Mouse (Mus musculus) MEL (cell line): ENCODE results near the gene Retreg1. TPM values are rescaled to one million over a fixed set of nuclear protein-coding genes. Genes with fewer than 3 reads are reported as not detected.

Experiments used
- DNase-seq: peaks from one replicate; pipeline ENCODE4 v3.0.0; 2011; ENCODE audit warnings: low read depth, low spot score
- H3K27ac ChIP-seq: 2 replicates; pipeline ENCODE4 v1.5.1; 2012; ENCODE audit warnings: low read depth, mild to moderate bottlenecking, control low read depth, low read length, moderate library complexity; ENCODE audit not compliant: control insufficient read depth
- H3K27me3 ChIP-seq, 2 experiments: fragments of 150-350 bp in 1 of 2; sonication (generic) in 1 of 2; 2 replicates each; pipeline ENCODE4 v1.6.1; 2012; ENCODE audit warnings: low read length in 2 of 2, mild to moderate bottlenecking in 2 of 2, improper control_type of control experiment in 1 of 2, moderate library complexity in 1 of 2; ENCODE audit not compliant: insufficient read depth in 2 of 2, control insufficient read depth in 1 of 2
- H3K36me3 ChIP-seq, 2 experiments: 2 replicates each; pipeline ENCODE4 v1.6.1; 2012 to 2014; ENCODE audit warnings: low read length in 2 of 2, improper control_type of control experiment in 1 of 2, inconsistent platforms in 1 of 2, mild to moderate bottlenecking in 1 of 2; ENCODE audit not compliant: insufficient read depth in 2 of 2, control insufficient read depth in 1 of 2
- H3K4me1 ChIP-seq, 2 experiments: fragments of 150-350 bp in 1 of 2; sonication (generic) in 1 of 2; 2 replicates each; pipeline ENCODE4 v1.6.1; 2012; ENCODE audit warnings: low read length in 2 of 2, improper control_type of control experiment in 1 of 2, mild to moderate bottlenecking in 1 of 2; ENCODE audit not compliant: insufficient read depth in 2 of 2, control insufficient read depth in 1 of 2
- H3K4me3 ChIP-seq, 2 experiments: fragments of 150-350 bp in 1 of 2; sonication (generic) in 1 of 2; 2 replicates each; pipeline ENCODE4 v1.5.1; 2012; ENCODE audit warnings: low read depth in 2 of 2, low read length in 2 of 2, mild to moderate bottlenecking in 2 of 2, moderate library complexity in 2 of 2, control low read depth in 1 of 2, improper control_type of control experiment in 1 of 2; ENCODE audit not compliant: control insufficient read depth in 1 of 2, insufficient read depth in 1 of 2
- H3K79me2 ChIP-seq: 2 replicates; pipeline ENCODE4 v1.6.1; 2012; ENCODE audit warnings: mild to moderate bottlenecking, low read length, moderate library complexity; ENCODE audit not compliant: control insufficient read depth, poor library complexity, insufficient read depth
- H3K9ac ChIP-seq: 2 replicates; pipeline ENCODE4 v1.6.1; 2012; ENCODE audit warnings: low read depth, mild to moderate bottlenecking, control low read depth, low read length, moderate library complexity; ENCODE audit not compliant: control insufficient read depth, poor library complexity, severe bottlenecking
- H3K9me3 ChIP-seq: fragments of 150-350 bp; sonication (generic); replicated peaks from 2 replicates; pipeline ENCODE4 v1.6.1; 2012; ENCODE audit warnings: mild to moderate bottlenecking, low read length, improper control_type of control experiment, moderate library complexity; ENCODE audit not compliant: insufficient read depth
- BHLHE40 ChIP-seq: IDR thresholded peaks from 2 replicates; pipeline ENCODE4 v1.6.1; 2012; ENCODE audit warnings: low read depth, mild to moderate bottlenecking, inconsistent platforms, low read length, improper control_type of control experiment, borderline replicate concordance
- CHD1 ChIP-seq: IDR thresholded peaks from 2 replicates; pipeline ENCODE4 v1.6.1; 2012; ENCODE audit warnings: low read depth, mild to moderate bottlenecking, inconsistent platforms, low read length, improper control_type of control experiment
- E2F4 ChIP-seq: IDR thresholded peaks from 2 replicates; pipeline ENCODE4 v1.6.1; 2011; ENCODE audit warnings: low read depth, low read length, improper control_type of control experiment, borderline replicate concordance
- KAT2A ChIP-seq: conservative IDR thresholded peaks from 2 replicates; pipeline ENCODE4 v1.6.1; 2012; ENCODE audit warnings: low read depth, low read length, improper control_type of control experiment, inconsistent platforms
- MAZ ChIP-seq: IDR thresholded peaks from 2 replicates; pipeline ENCODE4 v1.6.1; 2012; ENCODE audit warnings: low read depth, mild to moderate bottlenecking, inconsistent platforms, low read length, improper control_type of control experiment
- MEF2A ChIP-seq: IDR thresholded peaks from 2 replicates; pipeline ENCODE4 v1.6.1; 2014; ENCODE audit warnings: low read depth, mild to moderate bottlenecking, inconsistent platforms, low read length, improper control_type of control experiment; ENCODE audit not compliant: poor library complexity, insufficient replicate concordance, severe bottlenecking; ENCODE audit errors: extremely low read depth
- MXI1 ChIP-seq: IDR thresholded peaks from 2 replicates; pipeline ENCODE4 v1.6.1; 2011; ENCODE audit warnings: mild to moderate bottlenecking, low read depth, low read length, improper control_type of control experiment
- MYC ChIP-seq: IDR thresholded peaks from 2 replicates; pipeline ENCODE4 v1.6.1; 2011; ENCODE audit warnings: low read depth, mild to moderate bottlenecking, low read length, improper control_type of control experiment, moderate library complexity
- NELFE ChIP-seq: IDR thresholded peaks from 2 replicates; pipeline ENCODE4 v1.6.1; 2011; ENCODE audit warnings: low read depth, low read length, improper control_type of control experiment
- NRF1 ChIP-seq: IDR thresholded peaks from 2 replicates; pipeline ENCODE4 v1.6.1; 2014; ENCODE audit warnings: low read depth, mild to moderate bottlenecking, inconsistent platforms, low read length, improper control_type of control experiment, moderate library complexity; ENCODE audit not compliant: poor library complexity, insufficient read depth, severe bottlenecking
- POLR2AphosphoS2 ChIP-seq: IDR thresholded peaks from 2 replicates; pipeline ENCODE4 v1.6.1; 2011; ENCODE audit warnings: low read length, improper control_type of control experiment
- POLR2AphosphoS5 ChIP-seq: IDR thresholded peaks from 2 replicates; pipeline ENCODE4 v1.6.1; 2012; ENCODE audit warnings: low read depth, borderline replicate concordance, mild to moderate bottlenecking, inconsistent platforms, low read length, moderate library complexity, mixed read lengths
- RAD21 ChIP-seq: IDR thresholded peaks from 2 replicates; pipeline ENCODE4 v1.6.1; 2011; ENCODE audit warnings: mild to moderate bottlenecking, low read depth, low read length, improper control_type of control experiment
- RCOR1 ChIP-seq: IDR thresholded peaks from 2 replicates; pipeline ENCODE4 v1.6.1; 2012; ENCODE audit warnings: low read depth, mild to moderate bottlenecking, inconsistent platforms, low read length, improper control_type of control experiment
- SMC3 ChIP-seq: IDR thresholded peaks from 2 replicates; pipeline ENCODE4 v1.6.1; 2011; ENCODE audit warnings: low read depth, low read length, improper control_type of control experiment
- TBP ChIP-seq: IDR thresholded peaks from 2 replicates; pipeline ENCODE4 v1.8.0; 2011; ENCODE audit warnings: low read depth, low read length, improper control_type of control experiment
- UBTF ChIP-seq: IDR thresholded peaks from 2 replicates; pipeline ENCODE4 v1.6.1; 2012; ENCODE audit warnings: low read depth, mild to moderate bottlenecking, inconsistent platforms, low read length, improper control_type of control experiment, moderate library complexity, borderline replicate concordance; ENCODE audit not compliant: insufficient read depth
- USF1 ChIP-seq: IDR thresholded peaks from 2 replicates; pipeline ENCODE4 v1.6.1; 2014; ENCODE audit warnings: low read depth, mild to moderate bottlenecking, inconsistent platforms, low read length, improper control_type of control experiment, moderate library complexity
- ZKSCAN1 ChIP-seq: IDR thresholded peaks from 2 replicates; pipeline ENCODE4 v1.6.1; 2012; ENCODE audit warnings: low read depth, mild to moderate bottlenecking, inconsistent platforms, low read length, improper control_type of control experiment, moderate library complexity
- ZNF384 ChIP-seq: IDR thresholded peaks from 2 replicates; pipeline ENCODE4 v1.6.1; 2012; ENCODE audit warnings: low read depth, mild to moderate bottlenecking, inconsistent platforms, low read length, improper control_type of control experiment
- polyA plus RNA-seq, 2 experiments: library from polyadenylated mRNA; stranded (reverse) in 1 of 2; unstranded in 1 of 2; fragments of >175 nt in 1 of 2; fragments of >200 nt in 1 of 2; gene quantifications; 2 replicates each; pipeline versions ENCODE4 v1.2.1 to v1.2.4; 2012; ENCODE audit warnings: low replicate concordance in 2 of 2, low read depth in 1 of 2; ENCODE audit not compliant: insufficient read length in 2 of 2, insufficient read depth in 1 of 2, missing spikeins in 1 of 2
- total RNA-seq: library from RNA; depleted of rRNA; stranded (reverse); fragments of 300-350 nt; gene quantifications from 2 replicates; pipeline ENCODE4 v1.2.3, GENCODE M21; 2012

The Retreg1 gene
- total and polyA plus RNA-seq, 3 experiments, result 3.1 to 7.6 TPM; not detected in 1

- TF ChIP-seq KAT2A, result no peak
- no peak for TF ChIP-seq BHLHE40
- no peak for TF ChIP-seq ZNF384
- TF ChIP-seq CHD1, result no peak
- Histone ChIP-seq H3K79me2 (no peaks in the 10 kb centered on the region), H3K27me3 (no peaks in the 10 kb centered on the region), H3K36me3 (no peaks in the 10 kb centered on the region), H3K4me1 (no peaks in the 10 kb centered on the region), H3K9me3 (no peaks in the 10 kb centered on the region), H3K4me3 (no peak overlapping the region), H3K27ac (no peak overlapping the region), H3K9ac (no peak overlapping the region)
- no peak for DNase-seq
Observed at GRCm38 (mm10) chr15:25879229-25879628, 36.2 kb downstream of the Retreg1 start.

- Histone ChIP-seq H3K79me2 (no peaks in the 10 kb centered on the region), H3K27ac (no peak overlapping the region), H3K9me3 (no peaks in the 10 kb centered on the region), H3K4me3 (no peak overlapping the region), H3K27me3 (no peaks in the 10 kb centered on the region), H3K36me3 (no peaks in the 10 kb centered on the region), H3K9ac (no peak overlapping the region), H3K4me1 (no peaks in the 10 kb centered on the region)
- no peak for DNase-seq
- TF ChIP-seq RCOR1 (no peak), NRF1 (no peak), UBTF (no peak), POLR2AphosphoS5 (no peak), NELFE (no peak), MEF2A (no peak), TBP (no peak), POLR2AphosphoS2 (no peak), MXI1 (no peak), RAD21 (no peak), USF1 (no peak), MAZ (no peak), SMC3 (no peak), ZKSCAN1 (no peak), E2F4 (no peak), CHD1 (no peak), ZNF384 (no peak), MYC (no peak), KAT2A (no peak)
Observed at GRCm38 (mm10) chr15:25880192-25880591, 37.2 kb downstream of the Retreg1 start.
